Mouse (Mus musculus): ENCODE results near the gene Olfr1359. TPM values are rescaled to one million over a fixed set of nuclear protein-coding genes. Genes with fewer than 3 reads are reported as not detected.
"Not testable (repeated sequence)": the region's sequence is repeated elsewhere in the genome, so short reads cannot be mapped to it uniquely, and the experiment has no call there.

Olfr1359 gene
- not detected in 2 replicates for polyA plus RNA-seq (2015; fragmentation: Nextera tagmentation; extraction: Ambion mirVana)

GRCm38 (mm10) chr13:21697811-21698210, at the start of gene Olfr1359:
Gene Olfr1359 (plus strand): TSS chr13:21698111.
- DNase-seq (ENCODE audit: low spot score), result no peak

- DNase-seq (ENCODE audit: low spot score), result no peak
These were observed 34.6 kb upstream of the Olfr1359 start, which contains the start of gene Olfr1361 for GRCm38 (mm10) chr13:21663286-21663685. Gene Olfr1361 (minus strand): TSS chr13:21663386.

GRCm38 (mm10) chr13:21677305-21677704, 20.6 kb upstream of the Olfr1359 start, which contains the start of gene Olfr1360:
Gene Olfr1360 (minus strand): TSS chr13:21677405.
- no peak for DNase-seq (ENCODE audit: low spot score)

GRCm38 (mm10) chr13:21706669-21707068, 8.8 kb downstream of the Olfr1359 start:
- DNase-seq (ENCODE audit: low spot score), result no peak

- peak; percentile 88 for DNase-seq (ENCODE audit: low spot score)
These were observed 12.3 kb downstream of the Olfr1359 start for GRCm38 (mm10) chr13:21710031-21710711.

GRCm38 (mm10) chr13:21710821-21711525, 13.1 kb downstream of the Olfr1359 start:
- peak; percentile 89 for DNase-seq (ENCODE audit: low spot score)

GRCm38 (mm10) chr13:21711698-21712097, 13.8 kb downstream of the Olfr1359 start:
- no peak for DNase-seq (ENCODE audit: low spot score)

GRCm38 (mm10) chr13:21714725-21715124, 16.8 kb downstream of the Olfr1359 start:
- peak; percentile 80 for DNase-seq (ENCODE audit: low spot score)

- peak; percentile 55 for DNase-seq (ENCODE audit: low spot score)
These were observed 17.4 kb downstream of the Olfr1359 start for GRCm38 (mm10) chr13:21715131-21715863.

- DNase-seq (ENCODE audit: low spot score), result peak; percentile 96
These were observed 18.1 kb downstream of the Olfr1359 start, which contains the start of the genes Hist1h2bl and Hist1h2ai for GRCm38 (mm10) chr13:21715864-21716539. Gene Hist1h2bl (minus strand): TSS chr13:21716143. Gene Hist1h2ai (plus strand): TSS chr13:21716422.

- not testable (repeated sequence) for DNase-seq (ENCODE audit: low spot score)
These were observed 18.9 kb downstream of the Olfr1359 start for GRCm38 (mm10) chr13:21716540-21717391.

GRCm38 (mm10) chr13:21717397-21718357, 19.8 kb downstream of the Olfr1359 start, which contains the start of gene Hist1h3h:
Gene Hist1h3h (plus strand): TSS chr13:21717659.
- peak; percentile 93 for DNase-seq (ENCODE audit: low spot score)

GRCm38 (mm10) chr13:21718381-21719080, 20.6 kb downstream of the Olfr1359 start:
- peak; percentile 36 for DNase-seq (ENCODE audit: low spot score)

- peak; percentile 43 for DNase-seq (ENCODE audit: low spot score)
These were observed 23.3 kb downstream of the Olfr1359 start for GRCm38 (mm10) chr13:21721107-21721756.

- peak; percentile 93 for DNase-seq (ENCODE audit: low spot score)
These were observed 24.0 kb downstream of the Olfr1359 start, which contains the start of gene Hist1h2bm for GRCm38 (mm10) chr13:21721757-21722372. Gene Hist1h2bm (plus strand): TSS chr13:21722044.

- DNase-seq (ENCODE audit: low spot score), result peak; percentile 29
These were observed 24.5 kb downstream of the Olfr1359 start for GRCm38 (mm10) chr13:21722373-21722925.
